Mouse (Mus musculus) intestine, embryonic 16.5 days (tissue): ENCODE data around the gene Dpm2. TPM values are rescaled to one million over a fixed set of nuclear protein-coding genes. Genes with fewer than 3 reads are reported as not detected.
A peak's percentile ranks its signal among the peaks of the same experiment; 100 is the strongest.

ENCODE experiments used
- ATAC-seq: fragments of 200-750 bp; cut with Nextera tagmentation; 2 replicates; pipeline ENCODE4 v1.8.0; 2017; ENCODE audit warnings: moderate TSS enrichment, moderate library complexity
- H3K27ac ChIP-seq: fragments of 300-500 bp; sonication (generic); 2 replicates; pipeline ENCODE4 v1.5.1; 2014; ENCODE audit warnings: mild to moderate bottlenecking, low read length
- H3K27me3 ChIP-seq: fragments of 300-500 bp; sonication (generic); replicated peaks from 2 replicates; pipeline ENCODE4 v1.6.1; 2014; ENCODE audit warnings: low read length, control low read depth, mixed read lengths; ENCODE audit not compliant: control insufficient read depth, insufficient read depth
- H3K36me3 ChIP-seq: fragments of 300-500 bp; sonication (generic); 2 replicates; pipeline ENCODE4 v1.6.1; 2014; ENCODE audit warnings: low read length, control low read depth; ENCODE audit not compliant: control insufficient read depth, insufficient read depth
- H3K4me1 ChIP-seq: fragments of 300-500 bp; sonication (generic); 2 replicates; pipeline ENCODE4 v1.6.1; 2014; ENCODE audit warnings: low read length, control low read depth, mixed read lengths; ENCODE audit not compliant: control insufficient read depth, insufficient read depth
- H3K4me2 ChIP-seq: fragments of 300-500 bp; sonication (generic); 2 replicates; pipeline ENCODE4 v1.6.1; 2014; ENCODE audit warnings: low read depth, low read length, control low read depth
- H3K4me3 ChIP-seq: fragments of 300-500 bp; sonication (generic); 2 replicates; pipeline ENCODE4 v1.5.1; 2014; ENCODE audit warnings: mild to moderate bottlenecking, low read length
- H3K9ac ChIP-seq: fragments of 300-500 bp; sonication (generic); 2 replicates; pipeline ENCODE4 v1.6.1; 2014; ENCODE audit warnings: low read depth, low read length
- H3K9me3 ChIP-seq: fragments of 300-500 bp; sonication (generic); 2 replicates; pipeline ENCODE4 v1.6.1; 2016; ENCODE audit warnings: low read length, control low read depth; ENCODE audit not compliant: control insufficient read depth
- whole genome bisulfite sequencing: fragments of 180-500 bp; shearing (Covaris S2); extraction: QIAGEN DNeasy Blood & Tissue Kit; methylation state at CpG from one replicate; pipeline ENCODE4 v1.1.7; 2014; 5-methylcytosine and 5-hydroxymethylcytosine counted together
- polyA plus RNA-seq: library from polyadenylated mRNA; unstranded; fragments of >200 nt; fragmentation: Nextera tagmentation; extraction: Ambion mirVana; gene quantifications from 2 replicates; pipeline ENCODE4 v1.2.1, GENCODE M21; 2015

Gene Dpm2
- polyA plus RNA-seq, 1 experiment from 2014 or later = 123 TPM

- no peak overlapping the region for H3K9ac ChIP-seq
- WGBS = 76% methylated on average over 9 of the region's 9 CpGs
- peaks cover 6% of the 10 kb centered on the region; the same call in 1 of the 2 replicates for H3K36me3 ChIP-seq
- H3K4me2 ChIP-seq = no peak overlapping the region
- no peak overlapping the region for H3K4me3 ChIP-seq
- ATAC-seq = no peak
- no peaks in the 10 kb centered on the region for H3K27me3 ChIP-seq
- H3K9me3 ChIP-seq = no peaks in the 10 kb centered on the region
- peaks cover 29% of the 10 kb centered on the region for H3K4me1 ChIP-seq
- H3K27ac ChIP-seq = no peak overlapping the region
Measured at GRCm38 (mm10) chr2:32618051-32618450, 47.4 kb downstream of the Dpm2 start.

DNA sequence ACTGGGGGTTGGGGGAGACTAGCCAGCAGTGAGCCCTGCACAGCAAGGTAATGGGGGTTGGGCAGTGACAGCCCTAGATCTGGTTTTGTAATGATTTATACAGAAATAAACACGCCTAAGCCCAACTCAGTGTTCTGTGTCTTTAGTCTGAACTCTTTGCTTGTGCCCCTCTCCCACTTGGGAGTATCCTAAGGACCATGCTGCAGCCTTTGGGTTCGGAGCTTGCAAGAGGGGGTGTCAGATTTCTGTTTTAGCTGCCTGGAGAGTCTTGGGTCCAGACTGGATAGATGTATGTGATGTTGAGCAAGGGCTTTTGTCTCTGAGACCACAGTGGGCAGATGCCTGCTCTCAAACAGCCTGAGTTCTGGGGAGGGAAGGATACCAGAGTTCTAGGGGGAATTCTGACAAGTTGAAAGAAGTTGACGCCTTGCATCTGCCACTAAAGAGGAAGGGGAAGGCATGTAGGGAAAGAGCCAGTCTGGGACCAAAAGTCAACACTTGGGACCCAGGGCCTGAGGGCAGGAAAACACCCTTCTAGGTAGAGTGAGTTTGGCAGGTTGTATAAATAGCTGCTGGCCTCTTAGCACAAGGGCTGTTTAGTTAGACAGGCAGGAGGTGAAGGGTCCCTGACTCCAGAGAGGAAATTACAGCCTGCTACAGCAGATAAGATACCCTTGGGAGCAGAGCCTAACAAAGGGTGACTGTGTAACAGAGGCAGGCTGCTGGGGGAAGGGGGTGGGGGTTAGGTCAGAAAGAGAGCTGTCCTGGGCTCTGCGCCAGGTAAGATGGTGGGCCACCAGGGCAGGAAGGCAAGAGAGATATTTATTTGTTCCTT, 50.2 kb downstream of the Dpm2 start:
- peak overlapping the region; percentile 2; the same call in 1 of the 2 replicates for H3K4me2 ChIP-seq
- no peaks in the 10 kb centered on the region for H3K9me3 ChIP-seq
- peak; percentile 88 for ATAC-seq
- H3K9ac ChIP-seq = peak overlapping the region; percentile 48
- H3K4me3 ChIP-seq = no peak overlapping the region
- peak overlapping the region; percentile 85 for H3K27ac ChIP-seq
- 13% methylated on average over 4 of the region's 4 CpGs for WGBS
- no peaks in the 10 kb centered on the region for H3K27me3 ChIP-seq
- peaks cover 6% of the 10 kb centered on the region; the same call in 1 of the 2 replicates for H3K36me3 ChIP-seq
- H3K4me1 ChIP-seq = peaks cover 45% of the 10 kb centered on the region

GRCm38 (mm10) chr2:32621517-32621859, 50.8 kb downstream of the Dpm2 start, which contains the start of gene Ak1:
Gene Ak1, plus strand, starts transcription at chr2:32621758.
- 25% methylated on average over 7 of the region's 7 CpGs for WGBS
- ATAC-seq = no peak; the same call in 1 of the 2 replicates
- no peaks in the 10 kb centered on the region for H3K27me3 ChIP-seq

More at GRCm38 (mm10) chr2:32621517-32621859, 50.8 kb downstream of the Dpm2 start, which contains the start of gene Ak1:
- H3K4me3 ChIP-seq = no peak within 1 kb of the TSS; the same call in 1 of the 2 replicates
- H3K36me3 ChIP-seq = peaks cover 6% of the 10 kb centered on the region; the same call in 1 of the 2 replicates
- no peaks in the 10 kb centered on the region for H3K9me3 ChIP-seq
- H3K27ac ChIP-seq = peak within 1 kb of the TSS; percentile 85
- peaks cover 51% of the 10 kb centered on the region for H3K4me1 ChIP-seq
- peak within 1 kb of the TSS; percentile 48 for H3K9ac ChIP-seq
- peak within 1 kb of the TSS; percentile 2; the same call in 1 of the 2 replicates for H3K4me2 ChIP-seq

Other genes starting within 250 kb of the Dpm2 start
- gene Ciz1, start 218.5 kb upstream of the Dpm2 start, polyA plus RNA-seq = 47.1 and 51.4 TPM in 2 replicates
- gene Dnm1, start 217.5 kb upstream of the Dpm2 start, polyA plus RNA-seq = 11.8 and 12.5 TPM in 2 replicates
- gene 1110008P14Rik, start 188.9 kb upstream of the Dpm2 start, polyA plus RNA-seq = 44.2 and 45.8 TPM in 2 replicates
- gene Lcn2, start 182.6 kb upstream of the Dpm2 start, polyA plus RNA-seq = 2.2 and 4.2 TPM in 2 replicates
- gene Ptges2, start 175.0 kb upstream of the Dpm2 start, polyA plus RNA-seq = 49.1 and 49.8 TPM in 2 replicates
- 5.1 and 5.3 TPM in 2 replicates for gene Naif1, start 120.4 kb upstream of the Dpm2 start, polyA plus RNA-seq
- 19.3 and 19.9 TPM in 2 replicates for gene Slc25a25, start 119.4 kb upstream of the Dpm2 start, polyA plus RNA-seq
- gene Fam102a, start 35.5 kb upstream of the Dpm2 start, polyA plus RNA-seq = 7.6 and 9.4 TPM in 2 replicates
- 0.33 and 0.34 TPM in 2 replicates for gene Pip5kl1, start 3.9 kb downstream of the Dpm2 start, polyA plus RNA-seq
- not detected in 2 replicates for gene 9430097D07Rik, start 4.8 kb downstream of the Dpm2 start, polyA plus RNA-seq
- gene St6galnac4, start 16.2 kb downstream of the Dpm2 start, polyA plus RNA-seq = 14.7 and 16.5 TPM in 2 replicates
- 12.3 and 15.2 TPM in 2 replicates for gene St6galnac6, start 28.9 kb downstream of the Dpm2 start, polyA plus RNA-seq
- 15.3 and 18.6 TPM in 2 replicates for gene Ak1, start 50.9 kb downstream of the Dpm2 start, polyA plus RNA-seq
- 66.8 and 70.3 TPM in 2 replicates for gene Eng, start 75.7 kb downstream of the Dpm2 start, polyA plus RNA-seq
- 29.8 and 32.0 TPM in 2 replicates for gene Fpgs, start 133.3 kb downstream of the Dpm2 start, polyA plus RNA-seq
- gene Cdk9, start 142.2 kb downstream of the Dpm2 start, polyA plus RNA-seq = 83.4 and 86.0 TPM in 2 replicates
- gene Sh2d3c, start 150.2 kb downstream of the Dpm2 start, polyA plus RNA-seq = 26.1 and 26.5 TPM in 2 replicates
- 0.26 TPM in 1 of 2 replicates, not detected in the other for gene 6330409D20Rik, start 170.2 kb downstream of the Dpm2 start, polyA plus RNA-seq
- gene Tor2a, start 186.4 kb downstream of the Dpm2 start, polyA plus RNA-seq = 73.1 and 74.0 TPM in 2 replicates
- 0.32 and 0.34 TPM in 2 replicates for gene Ttc16, start 204.8 kb downstream of the Dpm2 start, polyA plus RNA-seq
- 5.4 and 6.3 TPM in 2 replicates for gene Ptrh1, start 204.9 kb downstream of the Dpm2 start, polyA plus RNA-seq
- gene Cfap157, start 213.6 kb downstream of the Dpm2 start, polyA plus RNA-seq = 0.58 and 1.2 TPM in 2 replicates